Mouse (Mus musculus) heart, postnatal 0 days (tissue): ENCODE measurements around the gene Chchd6. TPM values are rescaled to one million over a fixed set of nuclear protein-coding genes. Genes with fewer than 3 reads are reported as not detected.

Experiments
- ATAC-seq: fragments of 200-750 bp; cut with Nextera tagmentation; 2 replicates; pipeline ENCODE4 v1.8.0; 2017; ENCODE audit warnings: low read depth, moderate number of reproducible peaks, moderate library complexity; ENCODE audit not compliant: insufficient read depth
- DNase-seq: peaks from one replicate; pipeline ENCODE4 v3.0.0-alpha.2; 2016; ENCODE audit warnings: low spot score
- H3K27ac ChIP-seq: fragments of 300-500 bp; sonication (generic); 2 replicates; pipeline ENCODE4 v1.5.1; 2014; ENCODE audit warnings: low read depth, mild to moderate bottlenecking
- H3K27me3 ChIP-seq: fragments of 300-500 bp; sonication (generic); 2 replicates; pipeline ENCODE4 v1.6.1; 2014; ENCODE audit warnings: low read length, mixed read lengths; ENCODE audit not compliant: control insufficient read depth, insufficient read depth
- H3K36me3 ChIP-seq: fragments of 300-500 bp; sonication (generic); replicated peaks from 2 replicates; pipeline ENCODE4 v1.6.1; 2014; ENCODE audit warnings: low read length, mixed read lengths; ENCODE audit not compliant: control insufficient read depth, insufficient read depth
- H3K4me1 ChIP-seq: fragments of 300-500 bp; sonication (generic); 2 replicates; pipeline ENCODE4 v1.6.1; 2014; ENCODE audit warnings: antibody characterized with exemption; ENCODE audit not compliant: control insufficient read depth, insufficient read depth
- H3K4me2 ChIP-seq: fragments of 300-500 bp; sonication (generic); 2 replicates; pipeline ENCODE4 v1.6.1; 2014; ENCODE audit warnings: low read depth, mild to moderate bottlenecking, low read length, moderate library complexity
- H3K4me3 ChIP-seq: fragments of 300-500 bp; sonication (generic); 2 replicates; pipeline ENCODE4 v1.5.1; 2014; ENCODE audit warnings: low read depth, low read length
- H3K9ac ChIP-seq: fragments of 300-500 bp; sonication (generic); replicated peaks from 2 replicates; pipeline ENCODE4 v1.6.1; 2014; ENCODE audit warnings: low read depth, low read length, mixed read lengths
- H3K9me3 ChIP-seq: fragments of 300-500 bp; sonication (generic); replicated peaks from 2 replicates; pipeline ENCODE4 v1.6.1; 2016; ENCODE audit warnings: low read length; ENCODE audit not compliant: control insufficient read depth
- CTCF ChIP-seq: IDR thresholded peaks from 2 replicates; pipeline ENCODE4 v1.5.1; 2016; ENCODE audit warnings: antibody characterized with exemption, control low read depth, low read depth
- EP300 ChIP-seq: IDR thresholded peaks from 2 replicates; pipeline ENCODE4 v1.6.1; 2016; ENCODE audit warnings: antibody characterized with exemption, low read depth
- WGBS: fragments of 180-500 bp; shearing (Covaris S2); extraction: QIAGEN DNeasy Blood & Tissue Kit; methylation state at CpG from one replicate; pipeline ENCODE4 v1.1.7; 2014; 5-methylcytosine and 5-hydroxymethylcytosine counted together
- polyA plus RNA-seq: library from polyadenylated mRNA; unstranded; fragments of >200 nt; fragmentation: Nextera tagmentation; extraction: Ambion mirVana; gene quantifications from 2 replicates; pipeline ENCODE4 v1.2.1, GENCODE M21; 2015
- total RNA-seq: library from RNA; depleted of rRNA; stranded (reverse); fragments of >200 nt; gene quantifications from 2 replicates; pipeline ENCODE4 v1.2.3, GENCODE M21; 2014; ENCODE audit warnings: low replicate concordance

Chchd6 gene
- total and polyA plus RNA-seq, 2 experiments from 2014 or later = 21.8 to 37.8 TPM

GRCm38 (mm10) chr6:89584634-89585409 is 10.6 kb downstream of the Chchd6 start:
- DNase-seq = peak; percentile 43
- Histone ChIP-seq H3K9ac (no peak overlapping the region), H3K4me1 (peaks cover 20% of the 10 kb centered on the region), H3K9me3 (no peaks in the 10 kb centered on the region), H3K27ac (no peak overlapping the region), H3K4me2 (no peak overlapping the region), H3K36me3 (no peaks in the 10 kb centered on the region), H3K4me3 (no peak overlapping the region), H3K27me3 (no peaks in the 10 kb centered on the region)
- TF ChIP-seq EP300 (no peak), CTCF (no peak)
- 34% methylated on average over 5 of the region's 5 CpGs for WGBS
- peak; percentile 72 for ATAC-seq

DNA sequence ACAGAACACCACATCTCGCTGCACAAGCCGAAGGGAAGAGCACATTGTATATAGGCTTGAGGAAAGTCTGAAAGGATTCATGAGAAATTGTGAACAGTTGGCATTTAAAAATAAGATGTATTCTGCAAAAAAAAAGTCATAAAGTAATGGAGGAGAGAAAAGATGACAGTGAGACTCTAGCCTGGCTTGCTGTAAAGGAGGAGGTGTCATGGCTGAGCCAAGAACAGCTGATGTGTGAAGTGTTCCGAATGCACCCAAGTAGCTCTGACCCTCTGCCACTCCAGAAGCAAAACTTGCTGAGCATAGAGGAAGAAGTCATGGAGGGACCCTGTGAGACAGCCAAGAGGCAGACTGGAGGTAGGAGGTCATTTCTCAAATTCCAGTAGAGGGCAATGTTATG is 12.3 kb downstream of the Chchd6 start:
- Histone ChIP-seq H3K4me1 (peaks cover 29% of the 10 kb centered on the region), H3K27me3 (no peaks in the 10 kb centered on the region), H3K9ac (no peak overlapping the region), H3K27ac (no peak overlapping the region), H3K4me2 (no peak overlapping the region), H3K9me3 (no peaks in the 10 kb centered on the region), H3K36me3 (no peaks in the 10 kb centered on the region), H3K4me3 (no peak overlapping the region)
- no peak for ATAC-seq
- 75% methylated on average over 3 of the region's 3 CpGs for WGBS
- DNase-seq = no peak
- no peak for TF ChIP-seq EP300
- no peak for TF ChIP-seq CTCF

DNA sequence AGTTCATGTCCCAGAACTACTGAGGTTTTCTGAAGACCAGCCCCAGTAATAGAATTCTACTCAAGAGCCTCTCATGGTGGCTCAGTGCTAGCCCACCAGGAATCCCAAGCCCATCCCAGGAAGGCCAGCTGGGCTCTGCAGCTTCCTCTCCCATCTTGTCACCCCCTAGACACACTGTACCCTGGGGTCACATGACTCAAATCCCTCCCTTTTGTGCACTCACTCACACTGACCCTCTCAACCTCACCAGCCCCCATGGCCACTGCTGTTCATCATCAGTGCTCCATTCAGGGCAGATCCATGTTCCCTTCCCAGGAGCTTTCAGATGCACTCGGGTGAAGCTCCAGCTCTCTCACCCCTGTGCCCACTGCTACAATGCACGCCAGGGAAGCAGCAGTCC is 20.8 kb downstream of the Chchd6 start:
- ATAC-seq (no peak), DNase-seq (no peak)
- H3K9ac ChIP-seq = no peak overlapping the region
- H3K4me1 ChIP-seq = peaks cover 9% of the 10 kb centered on the region; the same call in 1 of the 2 replicates
- H3K4me2 ChIP-seq = no peak overlapping the region
- H3K27ac ChIP-seq = no peak overlapping the region
- H3K4me3 ChIP-seq = no peak overlapping the region
- H3K27me3 ChIP-seq = no peaks in the 10 kb centered on the region
- TF ChIP-seq EP300 (no peak), CTCF (no peak)
- H3K36me3 ChIP-seq = no peaks in the 10 kb centered on the region
- H3K9me3 ChIP-seq = no peaks in the 10 kb centered on the region
- WGBS = 54% methylated on average over 2 of the region's 2 CpGs

GRCm38 (mm10) chr6:89573768-89574167 is 21.7 kb downstream of the Chchd6 start:
- DNase-seq = no peak
- no peak overlapping the region for H3K4me2 ChIP-seq
- no peaks in the 10 kb centered on the region for H3K36me3 ChIP-seq
- no peak for ATAC-seq
- 90% methylated on average over 2 of the region's 2 CpGs for WGBS
- H3K27ac ChIP-seq = no peak overlapping the region
- no peaks in the 10 kb centered on the region for H3K9me3 ChIP-seq
- H3K4me1 ChIP-seq = peaks cover 5% of the 10 kb centered on the region; the same call in 1 of the 2 replicates
- no peaks in the 10 kb centered on the region for H3K27me3 ChIP-seq
- H3K4me3 ChIP-seq = no peak overlapping the region
- no peak for TF ChIP-seq CTCF
- TF ChIP-seq EP300 = no peak
- H3K9ac ChIP-seq = no peak overlapping the region

GRCm38 (mm10) chr6:89572921-89573636 is 22.4 kb downstream of the Chchd6 start:
- Histone ChIP-seq H3K4me2 (no peak overlapping the region), H3K27me3 (no peaks in the 10 kb centered on the region), H3K4me3 (no peak overlapping the region), H3K9ac (no peak overlapping the region), H3K9me3 (no peaks in the 10 kb centered on the region), H3K4me1 (no peaks in the 10 kb centered on the region; the same call in 1 of the 2 replicates), H3K27ac (no peak overlapping the region), H3K36me3 (no peaks in the 10 kb centered on the region)
- DNase-seq (no peak), ATAC-seq (no peak)
- TF ChIP-seq EP300 (no peak), CTCF (no peak)

GRCm38 (mm10) chr6:89569370-89569769 is 26.1 kb downstream of the Chchd6 start:
- 0 out of 2 replicates have a peak, but pooled peaks cover 4% of the 10 kb centered on the region for H3K36me3 ChIP-seq
- no peaks in the 10 kb centered on the region for H3K4me1 ChIP-seq
- no peaks in the 10 kb centered on the region for H3K9me3 ChIP-seq
- ATAC-seq (no peak), DNase-seq (no peak)
- no peak overlapping the region for H3K9ac ChIP-seq
- no peaks in the 10 kb centered on the region for H3K27me3 ChIP-seq
- 72% methylated on average over 4 of the region's 4 CpGs for WGBS
- H3K4me3 ChIP-seq = no peak overlapping the region
- no peak overlapping the region for H3K27ac ChIP-seq
- H3K4me2 ChIP-seq = no peak overlapping the region
- TF ChIP-seq CTCF = no peak
- TF ChIP-seq EP300 = no peak
